22 mouse cellular contexts compared by ENCODE assay signal in genomic region chr1:189419914-189420313, GRCm38 (mm10). TPM values are rescaled to one million over a fixed set of nuclear protein-coding genes. Genes with fewer than 3 reads are reported as not detected.
DNase-seq lines count a peak whose midpoint lies in the region; ATAC-seq and TF ChIP-seq lines count a peak whose summit lies in the region.
"Had no signal": no experiment of that assay in that cellular context is flagged by ENCODE, and none has a peak within 500 bp of the region (broad histone marks: within the 10 kb centered on the region; RNA-seq: fewer than 3 reads in every experiment).

No protein-coding gene starts in this region.

- H3K9ac ChIP-seq in forebrain, postnatal 0 days = no peak overlapping the region
- H3K9ac ChIP-seq in forebrain, embryonic 12.5 days = no peak overlapping the region
- no peak overlapping the region for H3K9ac ChIP-seq in heart, embryonic 11.5 days (ENCODE audit: low read depth, low read length)
- H3K9ac ChIP-seq in midbrain, embryonic 11.5 days (ENCODE audit: low read length) = no peak overlapping the region
- no peak overlapping the region for H3K9ac ChIP-seq in midbrain, embryonic 13.5 days (replicated peaks)

- ATAC-seq in forebrain, postnatal 0 days = peak; percentile 54; the same call in 1 of the 2 replicates
- ATAC-seq in forebrain, embryonic 12.5 days (ENCODE audit: low FRiP score) = no peak
- no peak for ATAC-seq in heart, embryonic 11.5 days (replicated peaks; ENCODE audit: insufficient number of reproducible peaks, low FRiP score, low TSS enrichment)
- no peak for ATAC-seq in midbrain, embryonic 11.5 days (ENCODE audit: low FRiP score)
- ATAC-seq in midbrain, embryonic 13.5 days = no peak
- ATAC-seq: activated CD4-positive, CD25-positive, alpha-beta regulatory T cell, adult 4 months; CD4-positive, CD25-positive, alpha-beta regulatory T cell, adult 4 months; Patski had no signal

- TF ChIP-seq CTCF in forebrain, postnatal 0 days (IDR thresholded peaks at IDR 0.05; ENCODE audit: low read depth) = no peak

- H3K4me2 ChIP-seq in forebrain, postnatal 0 days (ENCODE audit: low read depth) = no peak overlapping the region
- H3K4me2 ChIP-seq in forebrain, embryonic 12.5 days = no peak overlapping the region
- no peak overlapping the region for H3K4me2 ChIP-seq in heart, embryonic 11.5 days
- H3K4me2 ChIP-seq in midbrain, embryonic 11.5 days = no peak overlapping the region
- H3K4me2 ChIP-seq in midbrain, embryonic 13.5 days (replicated peaks) = no peak overlapping the region

- WGBS in forebrain, postnatal 0 days = 33% methylated on average over 1 of the region's 1 CpGs
- WGBS in forebrain, embryonic 12.5 days = 45% methylated on average over 1 of the region's 1 CpGs
- WGBS in heart, embryonic 11.5 days (ENCODE audit: insufficient replicate concordance) = 50% methylated on average over 1 of the region's 1 CpGs
- WGBS in midbrain, embryonic 11.5 days = 67% methylated on average over 1 of the region's 1 CpGs
- 66% methylated on average over 1 of the region's 1 CpGs for WGBS in midbrain, embryonic 13.5 days

- no peak overlapping the region for H3K4me3 ChIP-seq in forebrain, postnatal 0 days (ENCODE audit: low read depth, low read length)
- H3K4me3 ChIP-seq in forebrain, embryonic 12.5 days (replicated peaks) = no peak overlapping the region
- no peak overlapping the region for H3K4me3 ChIP-seq in heart, embryonic 11.5 days (ENCODE audit: low read depth, low read length)
- H3K4me3 ChIP-seq in midbrain, embryonic 11.5 days (ENCODE audit: low read depth, low read length) = no peak overlapping the region
- H3K4me3 ChIP-seq in midbrain, embryonic 13.5 days (replicated peaks) = no peak overlapping the region

- H3K27ac ChIP-seq in forebrain, postnatal 0 days (ENCODE audit: low read depth, low read length) = no peak overlapping the region
- H3K27ac ChIP-seq in forebrain, embryonic 12.5 days = no peak overlapping the region
- H3K27ac ChIP-seq in heart, embryonic 11.5 days (ENCODE audit: low read depth, low read length) = no peak overlapping the region
- H3K27ac ChIP-seq in midbrain, embryonic 11.5 days (ENCODE audit: low read depth, low read length) = no peak overlapping the region
- no peak overlapping the region for H3K27ac ChIP-seq in midbrain, embryonic 13.5 days

- H3K27me3 ChIP-seq in forebrain, postnatal 0 days (ENCODE audit: insufficient read depth, low read length) = no peaks in the 10 kb centered on the region
- H3K27me3 ChIP-seq in forebrain, embryonic 12.5 days = no peaks in the 10 kb centered on the region
- no peaks in the 10 kb centered on the region for H3K27me3 ChIP-seq in heart, embryonic 11.5 days (ENCODE audit: control insufficient read depth, insufficient read depth, low read length)
- no peaks in the 10 kb centered on the region for H3K27me3 ChIP-seq in midbrain, embryonic 11.5 days (ENCODE audit: control insufficient read depth, insufficient read depth, low read length)
- H3K27me3 ChIP-seq in midbrain, embryonic 13.5 days = no peaks in the 10 kb centered on the region
- H3K27me3 ChIP-seq: CH12.LX had no signal

- DNase-seq in forebrain, postnatal 0 days = no peak
- DNase-seq in heart, adult 11 months = peak; percentile 64
- peak; percentile 33 for DNase-seq in midbrain, embryonic 11.5 days (ENCODE audit: low spot score, missing footprints)
- DNase-seq: adrenal gland, adult 2 months; adrenal gland, adult 8-10 months; adrenal gland, postnatal 10 days; adrenal gland, postnatal 14 days; adrenal gland, postnatal 25 days; adrenal gland, postnatal 36 days; B cell, adult 2 months; cerebellum, adult 11 months; cerebellum, adult 11-12 months; cerebellum, adult 18-20 months had no signal

- H3K9me3 ChIP-seq in forebrain, postnatal 0 days (ENCODE audit: low read length) = no peaks in the 10 kb centered on the region
- H3K9me3 ChIP-seq in forebrain, embryonic 12.5 days = no peaks in the 10 kb centered on the region
- no peaks in the 10 kb centered on the region for H3K9me3 ChIP-seq in heart, embryonic 11.5 days (replicated peaks; ENCODE audit: control insufficient read depth, low read length)
- no peaks in the 10 kb centered on the region for H3K9me3 ChIP-seq in midbrain, embryonic 11.5 days (ENCODE audit: control insufficient read depth, low read length)
- no peaks in the 10 kb centered on the region for H3K9me3 ChIP-seq in midbrain, embryonic 13.5 days

- no peaks in the 10 kb centered on the region for H3K4me1 ChIP-seq in forebrain, postnatal 0 days (ENCODE audit: insufficient read depth)
- H3K4me1 ChIP-seq in forebrain, embryonic 12.5 days = no peaks in the 10 kb centered on the region
- no peaks in the 10 kb centered on the region for H3K4me1 ChIP-seq in heart, embryonic 11.5 days (ENCODE audit: control insufficient read depth, insufficient read depth, low read length)
- H3K4me1 ChIP-seq in midbrain, embryonic 11.5 days (ENCODE audit: control insufficient read depth, insufficient read depth, low read length) = no peaks in the 10 kb centered on the region
- no peaks in the 10 kb centered on the region for H3K4me1 ChIP-seq in midbrain, embryonic 13.5 days (replicated peaks)

- no peaks in the 10 kb centered on the region for H3K36me3 ChIP-seq in forebrain, postnatal 0 days (ENCODE audit: insufficient read depth)
- H3K36me3 ChIP-seq in forebrain, embryonic 12.5 days (replicated peaks) = no peaks in the 10 kb centered on the region
- H3K36me3 ChIP-seq in heart, embryonic 11.5 days (ENCODE audit: control insufficient read depth, insufficient read depth, low read length) = no peaks in the 10 kb centered on the region
- H3K36me3 ChIP-seq in midbrain, embryonic 11.5 days (ENCODE audit: control insufficient read depth, insufficient read depth, low read length) = no peaks in the 10 kb centered on the region
- H3K36me3 ChIP-seq in midbrain, embryonic 13.5 days = no peaks in the 10 kb centered on the region
- H3K36me3 ChIP-seq: G1E had no signal

RNA-seq across cellular contexts. Expression of gene Kcnk2, which starts 17.8 kb away (rescaled TPM):
- total RNA-seq in forebrain, postnatal 0 days (2014; rRNA removed) = 19.2 and 20.9 TPM in 2 replicates
- polyA plus RNA-seq in forebrain, postnatal 0 days (2015; fragmentation: Nextera tagmentation; extraction: Ambion mirVana) = 15.4 and 22.0 TPM in 2 replicates
- 10.7 and 10.8 TPM in 2 replicates for polyA plus RNA-seq in forebrain, embryonic 12.5 days (2016; fragmentation: Nextera tagmentation; extraction: Ambion mirVana)
- polyA plus RNA-seq in heart, embryonic 11.5 days (2014; fragmentation: Nextera tagmentation; extraction: Ambion mirVana) = 0.70 and 0.80 TPM in 2 replicates
- polyA plus RNA-seq in midbrain, embryonic 11.5 days (2014; fragmentation: Nextera tagmentation; extraction: Ambion mirVana) = 5.2 and 8.0 TPM in 2 replicates
- 15.9 and 16.8 TPM in 2 replicates for polyA plus RNA-seq in midbrain, embryonic 13.5 days (2015; fragmentation: Nextera tagmentation; extraction: Ambion mirVana)
- total RNA-seq: CH12.LX, MEL had no signal
- polyA plus RNA-seq: CD4-positive, CD25-positive, alpha-beta regulatory T cell, adult 4 months; G1E; Patski had no signal
